Mouse (Mus musculus) heart, embryonic 15.5 days (tissue): Measurements from ENCODE around the gene Gpx3. TPM values are rescaled to one million over a fixed set of nuclear protein-coding genes. Genes with fewer than 3 reads are reported as not detected.
A peak's percentile ranks its signal among the peaks of the same experiment; 100 is the strongest.
"Not testable (repeated sequence)": the region's sequence is repeated elsewhere in the genome, so short reads cannot be mapped to it uniquely, and the experiment has no call there.

ENCODE experiments used
- ATAC-seq: fragments of 200-750 bp; cut with Nextera tagmentation; replicated peaks from 2 replicates; pipeline ENCODE4 v1.8.0; 2017; ENCODE audit warnings: low read depth, moderate TSS enrichment; ENCODE audit not compliant: insufficient number of reproducible peaks, insufficient read depth, low FRiP score
- H3K27ac ChIP-seq: fragments of 300-500 bp; sonication (generic); 2 replicates; pipeline ENCODE4 v1.5.1; 2015; ENCODE audit warnings: mild to moderate bottlenecking, inconsistent platforms
- H3K27me3 ChIP-seq: fragments of 300-500 bp; sonication (generic); 2 replicates; pipeline ENCODE4 v1.6.1; 2015; ENCODE audit warnings: inconsistent platforms
- H3K36me3 ChIP-seq: fragments of 300-500 bp; sonication (generic); 2 replicates; pipeline ENCODE4 v1.6.1; 2015; ENCODE audit warnings: mild to moderate bottlenecking, inconsistent platforms
- H3K4me1 ChIP-seq: fragments of 300-500 bp; sonication (generic); replicated peaks from 2 replicates; pipeline ENCODE4 v1.6.1; 2015; ENCODE audit warnings: inconsistent platforms
- H3K4me2 ChIP-seq: fragments of 300-500 bp; sonication (generic); 2 replicates; pipeline ENCODE4 v1.6.1; 2015; ENCODE audit warnings: inconsistent platforms, mild to moderate bottlenecking, moderate library complexity
- H3K4me3 ChIP-seq: fragments of 300-500 bp; sonication (generic); 2 replicates; pipeline ENCODE4 v1.5.1; 2015; ENCODE audit warnings: mild to moderate bottlenecking, inconsistent platforms
- H3K9ac ChIP-seq: fragments of 300-500 bp; sonication (generic); 2 replicates; pipeline ENCODE4 v1.6.1; 2015; ENCODE audit warnings: mild to moderate bottlenecking, inconsistent platforms
- H3K9me3 ChIP-seq: fragments of 300-500 bp; sonication (generic); replicated peaks from 2 replicates; pipeline ENCODE4 v1.6.1; 2016; ENCODE audit warnings: inconsistent platforms
- WGBS: fragments of 180-500 bp; shearing (Covaris S2); methylation state at CpG from one replicate; pipeline ENCODE4 v1.1.7; 2015; ENCODE audit warnings: mixed read lengths; 5-methylcytosine and 5-hydroxymethylcytosine counted together
- polyA plus RNA-seq: library from polyadenylated mRNA; unstranded; fragments of >200 nt; fragmentation: Nextera tagmentation; extraction: Ambion mirVana; gene quantifications from 2 replicates; pipeline ENCODE4 v1.2.1, GENCODE M21; 2015

Gene Gpx3
- polyA plus RNA-seq, 1 experiment from 2014 or later = 751 TPM

GRCm38 (mm10) chr11:54884197-54884828 lies 17.9 kb upstream of the Gpx3 start:
- 78% methylated on average over 5 of the region's 5 CpGs for WGBS
- no peak overlapping the region for H3K4me3 ChIP-seq
- peaks cover 46% of the 10 kb centered on the region for H3K4me1 ChIP-seq
- no peak overlapping the region for H3K4me2 ChIP-seq
- no peaks in the 10 kb centered on the region for H3K9me3 ChIP-seq
- H3K9ac ChIP-seq = no peak overlapping the region
- no peaks in the 10 kb centered on the region for H3K36me3 ChIP-seq
- no peaks in the 10 kb centered on the region for H3K27me3 ChIP-seq
- no peak for ATAC-seq
- peak overlapping the region; percentile 48 for H3K27ac ChIP-seq

GRCm38 (mm10) chr11:54884937-54885336 lies 17.3 kb upstream of the Gpx3 start:
- H3K9ac ChIP-seq = no peak overlapping the region
- no peak overlapping the region for H3K4me3 ChIP-seq
- no peaks in the 10 kb centered on the region for H3K36me3 ChIP-seq
- no peaks in the 10 kb centered on the region for H3K9me3 ChIP-seq
- peak overlapping the region; percentile 48 for H3K27ac ChIP-seq
- H3K27me3 ChIP-seq = no peaks in the 10 kb centered on the region
- no peak overlapping the region for H3K4me2 ChIP-seq
- 23% methylated on average over 5 of the region's 5 CpGs for WGBS
- ATAC-seq = 0 out of 2 replicates have a peak, but pooled peaks have one; percentile 32
- H3K4me1 ChIP-seq = peaks cover 41% of the 10 kb centered on the region

GRCm38 (mm10) chr11:54885406-54885805 lies 16.8 kb upstream of the Gpx3 start:
- Histone ChIP-seq H3K9me3 (no peaks in the 10 kb centered on the region), H3K27ac (peak overlapping the region; percentile 48; the same call in 1 of the 2 replicates), H3K4me3 (no peak overlapping the region), H3K4me1 (peaks cover 36% of the 10 kb centered on the region), H3K4me2 (no peak overlapping the region), H3K27me3 (no peaks in the 10 kb centered on the region), H3K36me3 (no peaks in the 10 kb centered on the region), H3K9ac (no peak overlapping the region)
- WGBS = 89% methylated on average over 2 of the region's 2 CpGs
- no peak for ATAC-seq

- Histone ChIP-seq H3K27ac (no peak overlapping the region), H3K9ac (no peak overlapping the region), H3K4me3 (no peak overlapping the region), H3K27me3 (no peaks in the 10 kb centered on the region), H3K36me3 (no peaks in the 10 kb centered on the region), H3K4me2 (no peak overlapping the region), H3K9me3 (no peaks in the 10 kb centered on the region), H3K4me1 (peaks cover 15% of the 10 kb centered on the region)
- no peak for ATAC-seq
- 66% methylated on average over 6 of the region's 6 CpGs for WGBS
These were observed 14.3 kb upstream of the Gpx3 start for GRCm38 (mm10) chr11:54887927-54888326.

GRCm38 (mm10) chr11:54891341-54891740 lies 10.9 kb upstream of the Gpx3 start:
- ATAC-seq = no peak
- no peaks in the 10 kb centered on the region for H3K36me3 ChIP-seq
- no peak overlapping the region for H3K4me2 ChIP-seq
- H3K9me3 ChIP-seq = no peaks in the 10 kb centered on the region
- H3K4me1 ChIP-seq = no peaks in the 10 kb centered on the region
- 84% methylated on average over 5 of the region's 5 CpGs for WGBS
- H3K27ac ChIP-seq = no peak overlapping the region
- no peak overlapping the region for H3K9ac ChIP-seq
- H3K4me3 ChIP-seq = no peak overlapping the region
- no peaks in the 10 kb centered on the region for H3K27me3 ChIP-seq

GRCm38 (mm10) chr11:54892091-54892490 lies 10.2 kb upstream of the Gpx3 start:
- no peak for ATAC-seq
- Histone ChIP-seq H3K9me3 (no peaks in the 10 kb centered on the region), H3K4me3 (no peak overlapping the region), H3K36me3 (no peaks in the 10 kb centered on the region), H3K27me3 (no peaks in the 10 kb centered on the region), H3K4me1 (no peaks in the 10 kb centered on the region), H3K27ac (no peak overlapping the region), H3K9ac (no peak overlapping the region), H3K4me2 (no peak overlapping the region)
- WGBS = 62% methylated on average over 7 of the region's 7 CpGs

- 64% methylated on average over 9 of the region's 9 CpGs for WGBS
- Histone ChIP-seq H3K4me3 (no peak overlapping the region), H3K27ac (no peak overlapping the region), H3K36me3 (no peaks in the 10 kb centered on the region), H3K9ac (no peak overlapping the region), H3K4me1 (peaks cover 2% of the 10 kb centered on the region; the same call in 1 of the 2 replicates), H3K4me2 (no peak overlapping the region), H3K9me3 (no peaks in the 10 kb centered on the region), H3K27me3 (no peaks in the 10 kb centered on the region)
- no peak for ATAC-seq
These were observed 7.7 kb upstream of the Gpx3 start for GRCm38 (mm10) chr11:54894589-54894988.

GRCm38 (mm10) chr11:54896646-54897045 lies 5.6 kb upstream of the Gpx3 start:
- ATAC-seq, H3K9me3 ChIP-seq, H3K4me2 ChIP-seq, H3K27ac ChIP-seq, H3K4me1 ChIP-seq, H3K27me3 ChIP-seq, H3K36me3 ChIP-seq, H3K4me3 ChIP-seq, H3K9ac ChIP-seq: not testable (repeated sequence)
- 76% methylated on average over 3 of the region's 3 CpGs for WGBS

- no peak overlapping the region for H3K27ac ChIP-seq
- peaks cover 5% of the 10 kb centered on the region for H3K4me1 ChIP-seq
- no peak overlapping the region for H3K4me2 ChIP-seq
- H3K9me3 ChIP-seq = no peaks in the 10 kb centered on the region
- no peak overlapping the region for H3K9ac ChIP-seq
- WGBS = 68% methylated on average over 5 of the region's 5 CpGs
- no peak overlapping the region for H3K4me3 ChIP-seq
- H3K27me3 ChIP-seq = no peaks in the 10 kb centered on the region
- no peaks in the 10 kb centered on the region for H3K36me3 ChIP-seq
- no peak for ATAC-seq
These were observed 4.8 kb upstream of the Gpx3 start for GRCm38 (mm10) chr11:54897470-54897869.

- no peak overlapping the region for H3K9ac ChIP-seq
- H3K36me3 ChIP-seq = no peaks in the 10 kb centered on the region
- ATAC-seq = no peak
- no peak overlapping the region for H3K27ac ChIP-seq
- H3K4me2 ChIP-seq = no peak overlapping the region
- H3K9me3 ChIP-seq = no peaks in the 10 kb centered on the region
- 64% methylated on average over 4 of the region's 4 CpGs for WGBS
- no peak overlapping the region for H3K4me3 ChIP-seq
- H3K4me1 ChIP-seq = peaks cover 25% of the 10 kb centered on the region
- no peaks in the 10 kb centered on the region for H3K27me3 ChIP-seq
These were observed 2.6 kb upstream of the Gpx3 start for GRCm38 (mm10) chr11:54899657-54900056.

GRCm38 (mm10) chr11:54903339-54903738 lies 1.1 kb downstream of the Gpx3 start:
- Histone ChIP-seq H3K36me3 (no peaks in the 10 kb centered on the region; the same call in 1 of the 2 replicates), H3K4me1 (peaks cover 37% of the 10 kb centered on the region), H3K4me3 (peak overlapping the region; percentile 68), H3K27me3 (no peaks in the 10 kb centered on the region), H3K9ac (peak overlapping the region; percentile 62), H3K9me3 (no peaks in the 10 kb centered on the region), H3K27ac (peak overlapping the region; percentile 65), H3K4me2 (peak overlapping the region; percentile 92)
- no peak for ATAC-seq
- WGBS = 58% methylated on average over 5 of the region's 5 CpGs
